Mouse (Mus musculus): ENCODE results near the gene Eef1g. TPM values are rescaled to one million over a fixed set of nuclear protein-coding genes. Genes with fewer than 3 reads are reported as not detected.
A peak's percentile ranks its signal among the peaks of the same experiment; 100 is the strongest.

The Eef1g gene
- total RNA-seq, 2 experiments from 2014 or later = 452 to 469 TPM

- peak; percentile 38 for DNase-seq (ENCODE audit: low spot score)
Measured at GRCm38 (mm10) chr19:9023021-9023778, 56.4 kb downstream of the Eef1g start.

- no peak for DNase-seq (ENCODE audit: low spot score)
Measured at GRCm38 (mm10) chr19:9025562-9026257, 58.9 kb downstream of the Eef1g start.

GRCm38 (mm10) chr19:9026634-9027033 is 59.8 kb downstream of the Eef1g start:
- DNase-seq (ENCODE audit: low spot score) = no peak

GRCm38 (mm10) chr19:9027795-9028194 is 61.0 kb downstream of the Eef1g start:
- peak; percentile 39 for DNase-seq (ENCODE audit: low spot score)

Other genes with a start within 250 kb of the Eef1g start
- gene Slc3a2, start 243.7 kb upstream of the Eef1g start, total RNA-seq (2021) = 10 to 100 TPM; 30.2 to 37.3 TPM
- 10 to 100 TPM; 16.4 to 16.9 TPM for gene Wdr74, start 231.2 kb upstream of the Eef1g start, total RNA-seq (2021)
- gene 1700092M07Rik, start 226.3 kb upstream of the Eef1g start, total RNA-seq (2021) = 1 to 10 TPM in 1 of 2 experiments, not detected in 1; 1.0 TPM
- gene Stx5a, start 225.6 kb upstream of the Eef1g start, total RNA-seq (2021) = 10 to 100 TPM; 16.0 to 16.6 TPM
- 10 to 100 TPM; 27.5 to 31.3 TPM for gene Nxf1, start 210.0 kb upstream of the Eef1g start, total RNA-seq (2021)
- gene Tmem223, start 196.0 kb upstream of the Eef1g start, total RNA-seq (2021) = 10 to 100 TPM; 91.0 to 99.3 TPM
- gene Tmem179b, start 192.6 kb upstream of the Eef1g start, total RNA-seq (2021) = 1 to 10 TPM; 7.3 to 8.6 TPM
- gene Taf6l, start 180.6 kb upstream of the Eef1g start, total RNA-seq (2021) = 1 to 10 TPM; 5.0 to 5.1 TPM
- 10 to 100 TPM; 37.7 to 38.3 TPM for gene Polr2g, start 168.5 kb upstream of the Eef1g start, total RNA-seq (2021)
- gene Zbtb3, start 164.5 kb upstream of the Eef1g start, total RNA-seq (2021) = 1 to 10 TPM in 1 of 2 experiments, under 1 TPM in 1; 0.76 to 1.1 TPM
- 10 to 100 TPM; 11.1 to 13.6 TPM for gene Ttc9c, start 147.7 kb upstream of the Eef1g start, total RNA-seq (2021)
- gene Hnrnpul2, start 147.0 kb upstream of the Eef1g start, total RNA-seq (2021) = 10 to 100 TPM; 41.2 to 44.3 TPM
- gene AC129217.1, start 137.3 kb upstream of the Eef1g start, total RNA-seq (2021) = 1 to 10 TPM; 2.5 to 4.2 TPM
- 10 to 100 TPM; 16.4 to 16.6 TPM for gene Bscl2, start 129.6 kb upstream of the Eef1g start, total RNA-seq (2021)
- gene Gng3, start 127.8 kb upstream of the Eef1g start, total RNA-seq (2021) = not detected
- gene Lrrn4cl, start 116.3 kb upstream of the Eef1g start, total RNA-seq (2021) = 1 to 10 TPM; 5.6 to 8.8 TPM
- 100 to 1,000 TPM; 204 to 206 TPM for gene Ubxn1, start 95.5 kb upstream of the Eef1g start, total RNA-seq (2021)
- 10 to 100 TPM; 57.2 to 63.9 TPM for gene Uqcc3, start 86.1 kb upstream of the Eef1g start, total RNA-seq (2021)
- 1 to 10 TPM; 2.9 to 5.3 TPM for gene Lbhd1, start 83.3 kb upstream of the Eef1g start, total RNA-seq (2021)
- not detected for gene Gm49403, start 83.1 kb upstream of the Eef1g start, total RNA-seq (2021)
- gene 1810009A15Rik, start 78.2 kb upstream of the Eef1g start, total RNA-seq (2021) = 10 to 100 TPM; 14.5 to 15.4 TPM
- gene Gm49416, start 78.1 kb upstream of the Eef1g start, total RNA-seq (2021) = 1 to 10 TPM; 1.2 to 2.3 TPM
- 1 to 10 TPM; 9.2 to 9.9 TPM for gene Ints5, start 74.0 kb upstream of the Eef1g start, total RNA-seq (2021)
- 10 to 100 TPM; 19.5 to 20.8 TPM for gene Ganab, start 69.0 kb upstream of the Eef1g start, total RNA-seq (2021)
- 10 to 100 TPM; 32.1 to 37.9 TPM for gene B3gat3, start 46.7 kb upstream of the Eef1g start, total RNA-seq (2021)
- gene Rom1, start 37.7 kb upstream of the Eef1g start, total RNA-seq (2021) = 1 to 10 TPM; 7.8 TPM
- 1 to 10 TPM; 3.1 to 4.5 TPM for gene Eml3, start 37.5 kb upstream of the Eef1g start, total RNA-seq (2021)
- gene Mta2, start 25.2 kb upstream of the Eef1g start, total RNA-seq (2021) = 10 to 100 TPM; 21.6 to 24.2 TPM
- gene Tut1, start 13.2 kb upstream of the Eef1g start, total RNA-seq (2021) = 1 to 10 TPM; 7.6 to 8.2 TPM
- 100 to 1,000 TPM; 199 to 202 TPM for gene Ahnak, start 22.2 kb downstream of the Eef1g start, total RNA-seq (2021)
- not detected for gene Scgb1a1, start 120.9 kb downstream of the Eef1g start, total RNA-seq (2021)
- gene Asrgl1, start 168.6 kb downstream of the Eef1g start, total RNA-seq (2021) = 10 to 100 TPM; 44.3 to 47.3 TPM